Mouse (Mus musculus): ENCODE results near the gene Gm614. TPM values are rescaled to one million over a fixed set of nuclear protein-coding genes. Genes with fewer than 3 reads are reported as not detected.

The Gm614 gene
- polyA plus RNA-seq, 1 experiment from 2014 or later, result 0.23 TPM

GRCm38 (mm10) chrX:101273875-101274738 lies 10.3 kb upstream of the Gm614 start, which contains the start of gene Med12:
Med12 (plus strand) TSS chrX:101274030.
- Histone ChIP-seq H3K36me3 (ENCODE audit: inconsistent target) (peaks cover under 1% of the 10 kb centered on the region; the same call in 1 of the 2 replicates), H3K4me3 (ENCODE audit: inconsistent target) (peak within 1 kb of the TSS; percentile 63), H3K27ac (peak within 1 kb of the TSS; percentile 64), H3K79me2 (ENCODE audit: inconsistent target) (peaks cover 4% of the 10 kb centered on the region; the same call in 1 of the 2 replicates)
- WGBS (ENCODE audit: missing documents), result 20% methylated on average over 46 of the region's 54 CpGs

GRCm38 (mm10) chrX:101273410-101273809 lies 9.6 kb upstream of the Gm614 start:
- Histone ChIP-seq H3K4me3 (ENCODE audit: inconsistent target) (no peak overlapping the region), H3K27ac (no peak overlapping the region), H3K36me3 (ENCODE audit: inconsistent target) (no peaks in the 10 kb centered on the region), H3K79me2 (ENCODE audit: inconsistent target) (peaks cover 4% of the 10 kb centered on the region; the same call in 1 of the 2 replicates)
- 50% methylated on average over 6 of the region's 6 CpGs for WGBS (ENCODE audit: missing documents)

- peaks cover 12% of the 10 kb centered on the region; the same call in 1 of the 2 replicates for H3K79me2 ChIP-seq (ENCODE audit: inconsistent target)
- H3K4me3 ChIP-seq (ENCODE audit: inconsistent target), result peak within 1 kb of the TSS; percentile 32
- no peaks in the 10 kb centered on the region for H3K36me3 ChIP-seq (ENCODE audit: inconsistent target)
- 32% methylated on average over 3 of the region's 3 CpGs for WGBS (ENCODE audit: missing documents)
- H3K27ac ChIP-seq, result peak within 1 kb of the TSS; percentile 35
Observed at GRCm38 (mm10) chrX:101268755-101269124, 4.9 kb upstream of the Gm614 start, which contains the start of gene Gm20489. Gm20489 (minus strand) TSS chrX:101269023.

GRCm38 (mm10) chrX:101268025-101268754 lies 4.4 kb upstream of the Gm614 start, which contains the start of gene Il2rg:
Il2rg (minus strand) TSS chrX:101268255.
- Histone ChIP-seq H3K4me3 (ENCODE audit: inconsistent target) (peak within 1 kb of the TSS; percentile 32), H3K79me2 (ENCODE audit: inconsistent target) (peaks cover 12% of the 10 kb centered on the region; the same call in 1 of the 2 replicates), H3K27ac (peak within 1 kb of the TSS; percentile 35), H3K36me3 (ENCODE audit: inconsistent target) (no peaks in the 10 kb centered on the region)
- 31% methylated on average over 3 of the region's 5 CpGs for WGBS (ENCODE audit: missing documents)

- no peaks in the 10 kb centered on the region for H3K36me3 ChIP-seq (ENCODE audit: inconsistent target)
- H3K4me3 ChIP-seq (ENCODE audit: inconsistent target), result peak overlapping the region; percentile 32
- H3K79me2 ChIP-seq (ENCODE audit: inconsistent target), result peaks cover 12% of the 10 kb centered on the region; the same call in 1 of the 2 replicates
- H3K27ac ChIP-seq, result no peak overlapping the region
- 60% methylated on average over 6 of the region's 6 CpGs for WGBS (ENCODE audit: missing documents)
Observed at GRCm38 (mm10) chrX:101266631-101267030, 2.8 kb upstream of the Gm614 start.

GRCm38 (mm10) chrX:101260441-101261325 lies 3.1 kb downstream of the Gm614 start:
- Histone ChIP-seq H3K36me3 (ENCODE audit: inconsistent target) (no peaks in the 10 kb centered on the region), H3K27ac (peak overlapping the region; percentile 54), H3K4me3 (ENCODE audit: inconsistent target) (no peak overlapping the region), H3K79me2 (ENCODE audit: inconsistent target) (no peaks in the 10 kb centered on the region)
- WGBS (ENCODE audit: missing documents), result 35% methylated on average over 6 of the region's 13 CpGs

- Histone ChIP-seq H3K27ac (no peak overlapping the region), H3K4me3 (ENCODE audit: inconsistent target) (no peak overlapping the region), H3K79me2 (ENCODE audit: inconsistent target) (no peaks in the 10 kb centered on the region), H3K36me3 (ENCODE audit: inconsistent target) (no peaks in the 10 kb centered on the region)
- 87% methylated on average over 12 of the region's 13 CpGs for WGBS (ENCODE audit: missing documents)
Observed at GRCm38 (mm10) chrX:101256603-101257002, 7.2 kb downstream of the Gm614 start.

- 24% methylated on average over 23 of the region's 26 CpGs for WGBS (ENCODE audit: missing documents)
- Histone ChIP-seq H3K36me3 (ENCODE audit: inconsistent target) (no peaks in the 10 kb centered on the region), H3K27ac (peak overlapping the region; percentile 39; the same call in 1 of the 2 replicates), H3K4me3 (ENCODE audit: inconsistent target) (peak overlapping the region; percentile 65), H3K79me2 (ENCODE audit: inconsistent target) (no peaks in the 10 kb centered on the region)
Observed at GRCm38 (mm10) chrX:101254740-101255139, 9.1 kb downstream of the Gm614 start.

- Histone ChIP-seq H3K27ac (peak within 1 kb of the TSS; percentile 39), H3K36me3 (ENCODE audit: inconsistent target) (no peaks in the 10 kb centered on the region), H3K79me2 (ENCODE audit: inconsistent target) (no peaks in the 10 kb centered on the region), H3K4me3 (ENCODE audit: inconsistent target) (peak within 1 kb of the TSS; percentile 65)
- 23% methylated on average over 35 of the region's 47 CpGs for WGBS (ENCODE audit: missing documents)
Observed at GRCm38 (mm10) chrX:101253952-101254729, 9.7 kb downstream of the Gm614 start, which contains the start of gene Foxo4. Foxo4 (plus strand) TSS chrX:101254528.

GRCm38 (mm10) chrX:101245011-101245410 lies 18.8 kb downstream of the Gm614 start:
- H3K4me3 ChIP-seq (ENCODE audit: inconsistent target), result no peak overlapping the region
- H3K79me2 ChIP-seq (ENCODE audit: inconsistent target), result no peaks in the 10 kb centered on the region
- 50% methylated on average over 1 of the region's 1 CpGs for WGBS (ENCODE audit: missing documents)
- no peaks in the 10 kb centered on the region for H3K36me3 ChIP-seq (ENCODE audit: inconsistent target)
- H3K27ac ChIP-seq, result no peak overlapping the region

- no peaks in the 10 kb centered on the region for H3K36me3 ChIP-seq (ENCODE audit: inconsistent target)
- 35% methylated on average over 7 of the region's 7 CpGs for WGBS (ENCODE audit: missing documents)
- H3K79me2 ChIP-seq (ENCODE audit: inconsistent target), result peaks cover 37% of the 10 kb centered on the region
- peak overlapping the region; percentile 11 for H3K4me3 ChIP-seq (ENCODE audit: inconsistent target)
- H3K27ac ChIP-seq, result 0 out of 2 replicates have a peak overlapping the region, but pooled peaks have one; percentile 24
Observed at GRCm38 (mm10) chrX:101222796-101223162, 41.0 kb downstream of the Gm614 start.

- WGBS (ENCODE audit: missing documents), result 26% methylated on average over 53 of the region's 55 CpGs
- Histone ChIP-seq H3K4me3 (ENCODE audit: inconsistent target) (peak within 1 kb of the TSS; percentile 59), H3K36me3 (ENCODE audit: inconsistent target) (no peaks in the 10 kb centered on the region), H3K27ac (peak within 1 kb of the TSS; percentile 62), H3K79me2 (ENCODE audit: inconsistent target) (peaks cover 37% of the 10 kb centered on the region)
Observed at GRCm38 (mm10) chrX:101221834-101222795, 41.7 kb downstream of the Gm614 start, which contains the start of gene Snx12. Snx12 (minus strand) TSS chrX:101222563.
